Mouse (Mus musculus) lung, postnatal 0 days (tissue): ENCODE measurements at regions not wholly inside any gene's neighbourhood (a gene's known extent, or its start where the extent isn't known, plus 50 kb on each side); places are given as distances from the start of the nearest gene placed in this dataset.

ENCODE experiments used
- CTCF ChIP-seq: IDR thresholded peaks from 2 replicates; pipeline ENCODE4 v1.5.1; 2016; ENCODE audit warnings: antibody characterized with exemption, mild to moderate bottlenecking
- EP300 ChIP-seq: IDR thresholded peaks from 2 replicates; pipeline ENCODE4 v1.6.1; 2016; ENCODE audit warnings: antibody characterized with exemption, mild to moderate bottlenecking, control low read depth

GRCm38 (mm10) chr3:40058281-40058680 lies 472.8 kb upstream of the Intu start:
- TF ChIP-seq CTCF (no peak), EP300 (no peak)
